Mouse (Mus musculus) bone marrow, adult 2 months (tissue): ENCODE data around the gene Zfp422.

Experiments used
- CTCF ChIP-seq: fragments of 200-500 bp; IDR thresholded peaks from 2 replicates; pipeline ENCODE4 v1.5.1; 2011; ENCODE audit warnings: low read length, control low read depth; ENCODE audit not compliant: control insufficient read depth, insufficient read depth
- POLR2A ChIP-seq: fragments of 200-500 bp; IDR thresholded peaks from 2 replicates; pipeline ENCODE4 v1.6.1; 2011; ENCODE audit warnings: low read depth, mild to moderate bottlenecking, control low read depth, low read length, borderline replicate concordance; ENCODE audit not compliant: control insufficient read depth

DNA sequence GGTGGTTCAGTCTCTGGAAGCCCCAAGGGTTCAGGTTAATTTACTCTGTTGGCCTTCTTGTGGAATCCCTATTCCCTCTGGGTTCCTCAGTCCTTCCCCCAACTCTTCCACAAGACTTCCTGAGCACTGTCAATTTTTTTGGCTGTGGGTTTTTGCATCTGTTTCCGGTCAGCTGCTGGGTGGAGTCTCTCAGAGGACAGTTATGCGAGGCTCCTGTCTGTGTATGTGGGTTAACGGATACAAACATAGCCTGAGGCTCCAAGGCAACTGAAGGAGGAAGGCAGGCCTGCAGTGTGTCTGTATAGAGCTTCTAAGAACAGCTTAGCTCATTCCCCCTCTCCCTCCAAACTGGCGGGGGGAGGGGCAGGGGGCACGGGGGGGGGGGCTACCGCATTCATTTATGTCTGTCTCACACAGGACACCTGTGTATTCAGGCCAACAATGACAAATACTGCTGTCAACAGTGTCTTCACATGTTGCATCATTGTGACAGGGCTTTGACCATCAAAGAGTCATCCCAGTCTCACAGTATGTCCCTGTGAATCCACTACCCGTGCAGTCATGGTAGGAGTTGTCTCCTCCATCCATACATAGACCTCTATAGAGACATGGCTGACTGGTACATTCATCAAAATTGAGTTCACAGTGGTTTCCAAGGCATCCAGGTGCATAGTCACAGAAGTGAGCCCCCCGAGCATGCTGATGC, 7.3 kb downstream of the Zfp422 start:
- no peak for TF ChIP-seq CTCF
- no peak for TF ChIP-seq POLR2A
